Mouse (Mus musculus): Measurements from ENCODE around the gene Psma6. TPM values are rescaled to one million over a fixed set of nuclear protein-coding genes. Genes with fewer than 3 reads are reported as not detected.
A peak's percentile ranks its signal among the peaks of the same experiment; 100 is the strongest.

Psma6 gene
- polyA plus RNA-seq, 1 experiment: 538 TPM

GRCm38 (mm10) chr12:55432284-55432919 is 48.4 kb downstream of the Psma6 start:
- Histone ChIP-seq H3K36me3 (ENCODE audit: control insufficient read depth, insufficient read depth, low read length) (no peaks in the 10 kb centered on the region), H3K4me3 (ENCODE audit: control insufficient read depth, low read depth, low read length) (no peak overlapping the region), H3K27me3 (ENCODE audit: control insufficient read depth, insufficient read depth, low read length) (no peaks in the 10 kb centered on the region), H3K27ac (ENCODE audit: control insufficient read depth, insufficient read depth, low read depth, low read length) (no peak overlapping the region), H3K4me1 (ENCODE audit: control insufficient read depth, insufficient read depth, low read length) (peaks cover 6% of the 10 kb centered on the region)
- TF ChIP-seq POLR2A (IDR thresholded peaks at IDR 0.05; ENCODE audit: control insufficient read depth, low read depth, low read length): no peak
- TF ChIP-seq CTCF (IDR thresholded peaks at IDR 0.05; ENCODE audit: control insufficient read depth, insufficient read depth, insufficient replicate concordance, low read depth, low read length): no peak

DNA sequence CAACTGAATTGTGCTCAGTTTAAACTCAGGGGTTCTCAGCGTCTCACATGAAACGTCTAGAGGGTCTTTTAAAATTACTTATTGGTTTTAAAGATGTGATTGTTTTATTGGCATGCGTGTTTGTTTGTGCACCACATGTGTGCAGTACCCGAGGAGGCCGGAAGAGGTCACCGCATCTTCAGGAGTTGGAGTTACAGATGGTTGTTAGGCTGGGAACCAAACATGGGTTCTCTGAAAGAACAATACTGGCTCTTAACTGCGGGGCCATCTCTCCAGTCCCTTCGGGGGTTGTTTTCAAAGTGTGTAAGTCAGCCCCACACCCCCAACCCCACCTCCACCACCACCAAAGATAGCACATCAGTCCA is 48.9 kb downstream of the Psma6 start:
- Histone ChIP-seq H3K27ac (ENCODE audit: control insufficient read depth, insufficient read depth, low read depth, low read length) (no peak overlapping the region), H3K4me3 (ENCODE audit: control insufficient read depth, low read depth, low read length) (no peak overlapping the region; the same call in 1 of the 2 replicates), H3K36me3 (ENCODE audit: control insufficient read depth, insufficient read depth, low read length) (no peaks in the 10 kb centered on the region), H3K4me1 (ENCODE audit: control insufficient read depth, insufficient read depth, low read length) (peaks cover 6% of the 10 kb centered on the region), H3K27me3 (ENCODE audit: control insufficient read depth, insufficient read depth, low read length) (no peaks in the 10 kb centered on the region)
- TF ChIP-seq CTCF (IDR thresholded peaks at IDR 0.05; ENCODE audit: control insufficient read depth, insufficient read depth, insufficient replicate concordance, low read depth, low read length) (peak; percentile 33; the same call in 1 of the 2 replicates), POLR2A (IDR thresholded peaks at IDR 0.05; ENCODE audit: control insufficient read depth, low read depth, low read length) (no peak)

GRCm38 (mm10) chr12:55433802-55434435 is 49.9 kb downstream of the Psma6 start:
- H3K27me3 ChIP-seq (ENCODE audit: control insufficient read depth, insufficient read depth, low read length): no peaks in the 10 kb centered on the region
- no peak overlapping the region for H3K27ac ChIP-seq (ENCODE audit: control insufficient read depth, insufficient read depth, low read depth, low read length)
- H3K4me1 ChIP-seq (ENCODE audit: control insufficient read depth, insufficient read depth, low read length): peaks cover 11% of the 10 kb centered on the region
- no peak overlapping the region for H3K4me3 ChIP-seq (ENCODE audit: control insufficient read depth, low read depth, low read length)
- H3K36me3 ChIP-seq (ENCODE audit: control insufficient read depth, insufficient read depth, low read length): no peaks in the 10 kb centered on the region
- TF ChIP-seq CTCF (IDR thresholded peaks at IDR 0.05; ENCODE audit: control insufficient read depth, insufficient read depth, insufficient replicate concordance, low read depth, low read length): no peak
- no peak for TF ChIP-seq POLR2A (IDR thresholded peaks at IDR 0.05; ENCODE audit: control insufficient read depth, low read depth, low read length)

DNA sequence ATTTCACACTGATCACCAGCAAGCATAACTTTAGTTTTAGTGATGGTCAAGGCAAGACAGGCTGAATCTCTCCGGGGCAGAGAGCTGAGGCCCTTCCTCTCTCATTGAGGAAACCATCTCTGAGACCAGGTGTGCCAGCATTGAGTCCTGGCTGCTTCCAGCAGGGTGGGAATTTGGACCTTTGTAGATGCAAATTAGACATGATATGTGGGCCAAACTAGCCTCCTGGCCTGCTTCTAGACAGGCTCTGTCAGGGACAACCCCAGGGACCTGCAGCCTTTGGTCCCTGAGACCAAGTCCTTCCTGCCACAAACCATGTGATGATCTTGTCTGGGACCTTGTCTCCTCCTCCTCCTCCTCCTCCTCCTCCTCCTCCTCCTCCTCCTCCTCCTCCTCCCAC is 51.1 kb downstream of the Psma6 start:
- Histone ChIP-seq H3K4me3 (ENCODE audit: control insufficient read depth, low read depth, low read length) (no peak overlapping the region), H3K27me3 (ENCODE audit: control insufficient read depth, insufficient read depth, low read length) (no peaks in the 10 kb centered on the region), H3K36me3 (ENCODE audit: control insufficient read depth, insufficient read depth, low read length) (no peaks in the 10 kb centered on the region), H3K27ac (ENCODE audit: control insufficient read depth, insufficient read depth, low read depth, low read length) (no peak overlapping the region), H3K4me1 (ENCODE audit: control insufficient read depth, insufficient read depth, low read length) (peaks cover 11% of the 10 kb centered on the region)
- TF ChIP-seq CTCF (IDR thresholded peaks at IDR 0.05; ENCODE audit: control insufficient read depth, insufficient read depth, insufficient replicate concordance, low read depth, low read length) (no peak), POLR2A (IDR thresholded peaks at IDR 0.05; ENCODE audit: control insufficient read depth, low read depth, low read length) (no peak)

GRCm38 (mm10) chr12:55437122-55437826 is 53.3 kb downstream of the Psma6 start:
- H3K4me3 ChIP-seq (ENCODE audit: control insufficient read depth, low read depth, low read length): no peak overlapping the region
- H3K27me3 ChIP-seq (ENCODE audit: control insufficient read depth, insufficient read depth, low read length): no peaks in the 10 kb centered on the region
- H3K27ac ChIP-seq (ENCODE audit: control insufficient read depth, insufficient read depth, low read depth, low read length): no peak overlapping the region
- H3K4me1 ChIP-seq (ENCODE audit: control insufficient read depth, insufficient read depth, low read length): peaks cover 11% of the 10 kb centered on the region
- H3K36me3 ChIP-seq (ENCODE audit: control insufficient read depth, insufficient read depth, low read length): no peaks in the 10 kb centered on the region
- TF ChIP-seq POLR2A (IDR thresholded peaks at IDR 0.05; ENCODE audit: control insufficient read depth, low read depth, low read length) (no peak), CTCF (IDR thresholded peaks at IDR 0.05; ENCODE audit: control insufficient read depth, insufficient read depth, insufficient replicate concordance, low read depth, low read length) (no peak)

GRCm38 (mm10) chr12:55438058-55438457 is 54.0 kb downstream of the Psma6 start:
- Histone ChIP-seq H3K4me3 (ENCODE audit: control insufficient read depth, low read depth, low read length) (no peak overlapping the region), H3K4me1 (ENCODE audit: control insufficient read depth, insufficient read depth, low read length) (peaks cover 11% of the 10 kb centered on the region), H3K27me3 (ENCODE audit: control insufficient read depth, insufficient read depth, low read length) (no peaks in the 10 kb centered on the region), H3K36me3 (ENCODE audit: control insufficient read depth, insufficient read depth, low read length) (no peaks in the 10 kb centered on the region), H3K27ac (ENCODE audit: control insufficient read depth, insufficient read depth, low read depth, low read length) (no peak overlapping the region)
- no peak for TF ChIP-seq CTCF (IDR thresholded peaks at IDR 0.05; ENCODE audit: control insufficient read depth, insufficient read depth, insufficient replicate concordance, low read depth, low read length)

GRCm38 (mm10) chr12:55438611-55439137 is 54.7 kb downstream of the Psma6 start:
- H3K27me3 ChIP-seq (ENCODE audit: control insufficient read depth, insufficient read depth, low read length): no peaks in the 10 kb centered on the region
- no peak overlapping the region for H3K4me3 ChIP-seq (ENCODE audit: control insufficient read depth, low read depth, low read length)
- no peak for TF ChIP-seq POLR2A (IDR thresholded peaks at IDR 0.05; ENCODE audit: control insufficient read depth, low read depth, low read length)
- TF ChIP-seq CTCF (IDR thresholded peaks at IDR 0.05; ENCODE audit: control insufficient read depth, insufficient read depth, insufficient replicate concordance, low read depth, low read length): no peak
- H3K27ac ChIP-seq (ENCODE audit: control insufficient read depth, insufficient read depth, low read depth, low read length): no peak overlapping the region
- H3K4me1 ChIP-seq (ENCODE audit: control insufficient read depth, insufficient read depth, low read length): peaks cover 8% of the 10 kb centered on the region
- no peaks in the 10 kb centered on the region for H3K36me3 ChIP-seq (ENCODE audit: control insufficient read depth, insufficient read depth, low read length)

Data from testis, adult 2 months (tissue).